Mouse (Mus musculus): ENCODE measurements around the gene Mmel1.

The Mmel1 gene

DNA sequence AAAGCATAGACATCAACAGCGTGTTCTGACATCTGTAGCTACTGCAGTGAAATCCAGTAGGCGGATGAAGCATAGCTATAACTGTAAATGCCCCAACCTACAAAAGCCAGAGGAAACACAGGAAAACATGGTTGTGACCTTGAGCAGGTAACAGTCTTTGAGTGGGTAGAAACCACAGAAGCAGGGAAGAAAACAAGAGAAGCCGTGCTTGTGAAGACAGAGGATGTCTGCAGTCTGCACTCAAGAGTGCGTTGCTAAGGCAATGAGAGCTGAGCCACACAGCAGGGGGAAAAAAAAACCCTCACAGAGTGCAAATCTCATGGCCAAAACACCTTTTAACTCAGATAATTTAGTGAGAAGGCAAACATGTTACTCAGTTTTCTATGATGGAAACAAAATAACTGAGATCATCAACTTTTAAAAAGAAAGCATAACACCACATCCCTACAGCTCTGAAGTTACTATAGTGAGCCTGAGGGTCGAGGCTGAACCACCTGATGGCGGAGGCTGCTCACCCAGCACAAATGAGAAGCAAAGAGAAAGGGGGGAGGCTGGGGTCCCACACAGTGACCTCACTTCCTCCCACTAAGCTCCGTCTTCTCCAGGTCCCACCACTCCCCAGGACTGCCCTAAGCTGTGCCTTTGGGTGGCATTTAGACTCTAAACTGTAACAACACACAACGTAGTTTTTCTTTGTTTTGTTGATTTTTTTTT lies 67.3 kb downstream of the Mmel1 start:
- DNase-seq (ENCODE audit: low spot score in 2 of 2) = no peak

DNA sequence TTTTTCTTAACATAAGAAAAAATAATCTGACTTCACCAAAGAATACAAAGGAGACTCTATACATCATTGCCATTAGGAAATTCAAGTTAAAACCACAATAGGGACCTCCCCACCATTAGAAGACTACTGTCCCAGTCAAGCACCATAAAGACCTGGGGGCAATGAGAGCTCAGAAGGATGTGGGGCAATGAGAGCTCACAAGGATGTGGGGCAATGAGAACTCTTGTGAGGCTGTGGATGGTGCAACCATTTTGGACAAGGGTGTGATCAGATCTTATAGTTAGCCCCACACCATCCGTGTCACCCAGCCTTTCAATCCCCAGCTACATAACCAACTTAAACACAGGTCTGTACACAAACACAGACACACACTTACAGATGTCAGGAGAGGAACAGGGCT lies 68.4 kb downstream of the Mmel1 start:
- no peak for DNase-seq (ENCODE audit: low spot score in 2 of 2)

DNA sequence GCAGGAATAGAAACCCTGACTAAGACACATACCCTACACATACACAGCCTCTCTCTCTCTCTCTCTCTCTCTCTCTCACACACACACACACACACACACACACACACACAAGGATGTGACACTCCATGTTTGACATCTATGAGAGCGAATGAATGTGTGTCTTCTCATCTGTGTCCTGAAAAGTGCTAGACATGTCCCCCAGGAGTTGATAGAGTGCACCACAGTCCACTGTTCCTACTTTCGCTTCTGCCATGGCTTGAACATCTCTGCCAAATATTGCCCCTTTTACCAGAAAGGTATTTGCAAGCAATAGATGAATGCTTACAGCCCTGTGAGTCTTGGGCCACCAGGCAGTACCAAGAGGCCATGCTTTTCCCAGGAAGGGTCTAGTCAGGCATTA lies 70.8 kb downstream of the Mmel1 start:
- DNase-seq (ENCODE audit: low spot score in 2 of 2) = no peak

DNA sequence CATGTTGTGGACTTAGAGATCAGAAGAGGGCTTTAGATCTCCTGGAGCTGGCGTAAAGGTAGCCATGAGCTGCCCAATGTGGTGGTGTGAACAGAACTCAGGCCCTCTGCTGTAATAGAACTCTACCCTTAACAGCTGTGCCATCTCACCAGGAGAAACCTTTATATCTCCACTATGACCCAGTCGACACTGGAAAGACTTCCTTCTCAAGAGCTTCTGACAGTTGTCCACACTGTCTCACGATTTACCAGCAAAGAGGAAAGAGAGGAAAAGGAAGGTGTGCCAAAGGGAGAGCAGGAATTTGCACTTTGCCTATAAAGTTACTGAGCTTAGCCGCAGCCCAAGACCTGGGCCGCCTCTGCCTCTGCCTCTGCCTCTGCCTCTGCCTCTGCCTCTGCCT lies 72.4 kb downstream of the Mmel1 start:
- no peak for DNase-seq (ENCODE audit: low spot score in 2 of 2)

DNA sequence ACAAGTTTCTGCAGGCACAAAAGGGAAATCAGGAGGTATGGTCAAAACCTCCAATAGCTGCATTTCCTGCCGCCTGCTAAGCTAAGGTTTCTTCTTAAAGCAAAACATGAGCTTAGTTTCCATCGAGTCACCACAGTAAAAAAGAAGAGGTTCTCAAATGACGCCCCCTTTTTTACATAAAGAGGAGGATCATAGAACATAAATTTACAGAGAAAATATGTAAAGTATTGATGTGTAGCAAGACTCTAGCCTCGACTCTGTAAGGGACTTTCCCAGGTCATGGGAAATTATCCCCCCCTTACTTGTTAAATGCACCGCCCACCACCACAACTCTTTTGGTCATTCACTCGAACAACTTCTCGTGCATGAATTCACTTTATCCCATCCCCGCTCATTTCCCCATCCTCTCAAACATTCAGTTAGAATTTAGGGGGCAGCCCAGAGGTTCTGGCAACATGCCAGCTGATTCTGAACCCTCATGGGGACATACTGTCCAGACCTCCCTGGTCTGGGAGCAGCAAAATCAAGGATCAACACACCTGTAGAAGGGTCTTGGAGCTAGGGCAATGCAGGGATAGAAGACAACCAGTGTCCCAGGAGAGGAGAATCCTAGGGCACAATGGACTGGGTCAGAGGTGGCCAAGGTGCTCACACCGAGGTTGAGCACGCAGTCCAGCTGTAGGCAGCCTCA lies 73.4 kb downstream of the Mmel1 start:
- no peak for DNase-seq (ENCODE audit: low spot score in 2 of 2)

DNA sequence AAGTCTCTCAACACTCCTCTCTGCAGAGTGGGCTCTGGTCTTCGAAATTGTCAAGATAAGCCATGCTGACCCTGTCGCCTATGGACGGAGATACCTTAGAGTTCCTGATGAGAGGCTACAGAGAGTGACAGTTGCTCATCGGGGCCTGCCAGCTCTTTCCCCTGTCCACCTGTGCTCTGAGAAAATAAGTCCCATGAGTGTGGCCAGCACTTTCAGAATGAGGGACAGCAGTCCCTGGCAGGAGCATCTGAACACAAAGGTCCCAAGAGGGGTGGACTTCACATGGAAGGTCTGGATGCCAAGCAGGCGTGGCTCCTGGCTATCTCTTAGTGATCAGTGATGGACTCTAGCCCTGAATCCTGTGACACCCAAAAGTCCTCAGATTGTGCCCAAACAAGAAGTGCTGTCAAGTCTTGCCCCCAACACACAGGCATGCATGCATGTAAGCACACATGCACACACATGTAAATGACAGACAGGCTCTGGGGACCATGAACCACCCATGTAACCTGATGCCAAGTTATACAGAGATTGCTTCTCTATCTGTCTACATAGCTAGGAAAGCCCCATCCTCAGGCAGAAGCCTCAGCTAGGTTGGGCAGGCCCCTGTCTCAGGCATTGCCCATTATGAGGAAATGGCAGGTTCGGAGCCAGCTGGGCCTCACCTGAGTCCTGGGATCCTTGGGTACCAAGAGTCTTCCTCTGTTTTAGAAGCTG lies 74.1 kb downstream of the Mmel1 start:
- DNase-seq (ENCODE audit: low spot score in 2 of 2) = no peak

DNA sequence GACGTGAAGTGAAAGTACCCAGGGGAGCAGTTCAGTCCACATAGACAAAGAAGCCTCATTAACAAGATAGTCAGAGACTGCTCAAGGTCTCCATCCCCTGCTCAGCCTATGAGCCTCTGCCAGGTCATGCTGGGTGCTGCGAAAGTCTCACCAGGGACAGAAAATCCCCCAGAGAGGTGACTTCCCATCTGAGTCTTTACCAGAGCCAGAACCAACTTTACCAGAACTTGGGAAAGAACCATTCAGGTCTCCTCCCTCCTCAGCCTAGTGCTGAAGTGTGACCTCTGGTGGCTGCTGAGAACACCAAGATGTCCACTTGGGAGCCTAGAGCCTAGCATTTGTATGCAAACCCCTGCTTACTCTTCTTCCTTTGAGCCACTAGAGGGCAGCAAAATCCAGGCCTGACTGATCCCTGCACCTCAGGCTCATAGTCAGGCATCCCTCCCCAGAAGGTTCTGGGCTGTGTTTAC lies 74.8 kb downstream of the Mmel1 start:
- peak; percentile 79 to 80 for DNase-seq (ENCODE audit: low spot score in 2 of 2)

Data from right cerebral cortex, adult 2 months (tissue).